ENCODE assay signal across 10 mouse cellular contexts in the genomic region with DNA sequence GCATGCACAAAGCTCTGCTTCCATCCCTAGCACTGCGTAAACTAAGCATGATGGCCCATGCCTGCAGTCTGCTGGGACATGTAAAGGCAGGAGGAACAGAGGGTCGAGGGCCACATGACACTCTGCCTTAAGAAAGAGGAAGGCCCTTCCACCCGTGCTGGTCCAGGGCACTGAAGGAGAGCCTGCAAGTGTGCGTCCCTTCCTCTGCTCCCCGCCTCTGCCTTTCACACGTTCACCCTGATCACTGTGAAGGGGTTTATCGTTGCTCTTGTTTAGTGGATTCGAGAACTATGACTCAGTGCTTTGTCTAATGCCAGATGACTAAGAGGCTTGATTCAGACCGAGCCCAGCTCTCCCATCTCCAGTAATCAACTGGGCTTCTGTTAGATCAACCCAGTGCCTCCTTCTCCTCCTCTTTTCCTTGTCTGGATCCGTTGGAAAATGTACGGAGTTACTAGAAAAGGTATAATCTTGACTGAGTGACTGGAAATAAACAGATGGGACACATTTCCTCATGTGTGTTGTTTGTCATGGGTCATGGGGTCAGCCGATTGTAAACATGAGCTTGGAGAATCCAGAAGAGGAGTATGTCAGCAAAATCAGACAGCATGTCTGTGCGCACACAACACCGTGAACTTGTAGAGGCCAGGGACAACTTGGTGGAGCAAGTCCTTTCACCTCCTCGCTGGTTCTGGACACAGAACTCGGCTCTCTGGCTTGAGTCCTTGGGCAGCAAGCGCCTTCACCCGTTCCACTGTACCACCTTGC. TPM values are rescaled to one million over a fixed set of nuclear protein-coding genes. Genes with fewer than 3 reads are reported as not detected.
DNase-seq lines count a peak whose midpoint lies in the region; ATAC-seq lines count a peak whose summit lies in the region.
"Had no signal": no experiment of that assay in that cellular context is flagged by ENCODE, and none has a peak within 500 bp of the region (broad histone marks: within the 10 kb centered on the region; RNA-seq: fewer than 3 reads in every experiment).

No protein-coding gene starts in this region.

- H3K36me3 ChIP-seq in forebrain, embryonic 15.5 days, result peaks cover 3% of the 10 kb centered on the region; the same call in 1 of the 2 replicates

- H3K9ac ChIP-seq in forebrain, embryonic 15.5 days (replicated peaks), result no peak overlapping the region
- H3K9ac ChIP-seq: neural tube, embryonic 12.5 days had no signal

- H3K9me3 ChIP-seq in forebrain, embryonic 15.5 days, result no peaks in the 10 kb centered on the region
- H3K9me3 ChIP-seq: embryonic facial prominence, embryonic 10.5 days; neural tube, embryonic 12.5 days had no signal

- no peaks in the 10 kb centered on the region for H3K27me3 ChIP-seq in forebrain, embryonic 15.5 days
- H3K27me3 ChIP-seq: neural tube, embryonic 12.5 days had no signal

- peak; percentile 49 to 67 for DNase-seq in frontal cortex, adult 2 months (ENCODE audit: extremely low spot score in 1 of 2, low spot score in 1 of 2)
- DNase-seq in frontal cortex, postnatal 10 days (ENCODE audit: low spot score in 2 of 2), result no peak
- peak; percentile 51 to 64 for DNase-seq in right cerebral cortex, adult 2 months (ENCODE audit: low spot score in 2 of 2)
- no peak for DNase-seq in right cerebral cortex, postnatal 10 days (ENCODE audit: low spot score in 2 of 2)
- peak; percentile 58 to 63 for DNase-seq in spleen, postnatal 36 days (ENCODE audit: low spot score in 2 of 2)
- no peak for DNase-seq in testis, postnatal 14 days (ENCODE audit: low spot score)

- no peaks in the 10 kb centered on the region for H3K4me1 ChIP-seq in forebrain, embryonic 15.5 days
- H3K4me1 ChIP-seq: neural tube, embryonic 12.5 days had no signal

- H3K27ac ChIP-seq in forebrain, embryonic 15.5 days (replicated peaks), result no peak overlapping the region
- H3K27ac ChIP-seq: embryonic facial prominence, embryonic 10.5 days; neural tube, embryonic 12.5 days had no signal

- 91% methylated on average over 18 of the region's 18 CpGs for WGBS in forebrain, embryonic 15.5 days

- H3K4me3 ChIP-seq in forebrain, embryonic 15.5 days, result no peak overlapping the region
- H3K4me3 ChIP-seq: embryonic facial prominence, embryonic 10.5 days; neural tube, embryonic 12.5 days had no signal

- H3K4me2 ChIP-seq in forebrain, embryonic 15.5 days (replicated peaks), result no peak overlapping the region
- H3K4me2 ChIP-seq: neural tube, embryonic 12.5 days had no signal

- ATAC-seq in hematopoietic stem cell, adult 5-6 weeks (replicated peaks in 1 of 2; ENCODE audit: insufficient read depth in 1 of 2, low FRiP score in 2 of 2, low TSS enrichment in 1 of 2, low read depth in 1 of 2, poor library complexity in 2 of 2, severe bottlenecking in 2 of 2), result peak; percentile 63 to 70
- ATAC-seq in forebrain, embryonic 15.5 days (replicated peaks), result no peak

RNA-seq across cellular contexts. Expression of a gene that starts 16.7 kb away (rescaled TPM):
- 32.1 and 34.5 TPM in 2 replicates for polyA plus RNA-seq in frontal cortex, adult 2 months (2012; rRNA removed)
- total RNA-seq in hematopoietic stem cell, adult 5-6 weeks (2017), result 6.9 and 7.3 TPM in 2 replicates
- polyA plus RNA-seq in forebrain, embryonic 15.5 days (2015; fragmentation: Nextera tagmentation; extraction: Ambion mirVana), result 57.5 and 57.7 TPM in 2 replicates

RNA-seq across cellular contexts. Expression of a gene that starts 54.9 kb away (rescaled TPM):
- polyA plus RNA-seq in frontal cortex, adult 2 months (2012; rRNA removed), result 8.4 and 10.7 TPM in 2 replicates
- total RNA-seq in hematopoietic stem cell, adult 5-6 weeks (2017), result 3.3 and 6.4 TPM in 2 replicates
- polyA plus RNA-seq in forebrain, embryonic 15.5 days (2015; fragmentation: Nextera tagmentation; extraction: Ambion mirVana), result 13.5 TPM in 2 replicates

Comparison
In these comparisons a context has a peak if more than half of its experiments do, and no peak if none do; other contexts are left out.
1. DNase-seq: peak in frontal cortex, adult 2 months (2 of 2), right cerebral cortex, adult 2 months (2 of 2) and spleen, postnatal 36 days (2 of 2); none in frontal cortex, postnatal 10 days (0 of 2), right cerebral cortex, postnatal 10 days (0 of 2) and testis, postnatal 14 days (single experiment).